Mouse (Mus musculus): ENCODE results near the gene Blnk.

GRCm38 (mm10) chr19:40936038-40936437, 58.3 kb downstream of the Blnk start:
- TF ChIP-seq POLR2A (IDR thresholded peaks at IDR 0.05; ENCODE audit: borderline replicate concordance, low read depth, low read length), result no peak
- no peak for TF ChIP-seq CTCF (IDR thresholded peaks at IDR 0.05; ENCODE audit: low read depth, low read length)

All from bone marrow macrophage, adult 2 months (primary cell).